Mouse (Mus musculus): ENCODE measurements around the gene Vps9d1. TPM values are rescaled to one million over a fixed set of nuclear protein-coding genes. Genes with fewer than 3 reads are reported as not detected.
A peak's percentile ranks its signal among the peaks of the same experiment; 100 is the strongest.
"Not testable (repeated sequence)": the region's sequence is repeated elsewhere in the genome, so short reads cannot be mapped to it uniquely, and the experiment has no call there.

Vps9d1 gene
- total RNA-seq (2021) = 10 to 100 TPM; 17.7 to 18.3 TPM
- long read RNA-seq, experiment 1, transcript Vps9d1-203 (15 exons, 2,952 nt) = major isoform, 8 of 20 reads
- long read RNA-seq, experiment 1, partial matches to known transcripts = 6 of 20 reads
- long read RNA-seq, experiment 1, other reads (novel, unspliced or antisense) = 6 of 20 reads
- long read RNA-seq, experiment 2, transcript Vps9d1-203 (15 exons, 2,952 nt) = major isoform, 13 of 29 reads
- long read RNA-seq, experiment 2, partial matches to known transcripts = 6 of 29 reads
- long read RNA-seq, experiment 2, other reads (novel, unspliced or antisense) = 10 of 29 reads

- Histone ChIP-seq H3K4me3 (peak within 1 kb of the TSS; percentile 85), H3K27ac (peak within 1 kb of the TSS; percentile 95)
- peak; percentile 3 for TF ChIP-seq CTCF (IDR thresholded peaks at IDR 0.05)
- intact Hi-C loops (cut with DNase I) = no loop called here
- DNase-seq = peak; percentile 93
Observed at GRCm38 (mm10) chr8:123254099-123254885, at the start of gene Vps9d1, which contains the start of gene Zfp276. Vps9d1 (minus strand) TSS chr8:123254348. Zfp276 (plus strand) TSS chr8:123254195.

- no peak overlapping the region for H3K27ac ChIP-seq
- no peak overlapping the region for H3K4me3 ChIP-seq
- intact Hi-C loops (cut with DNase I) = no loop called here
- no peak for TF ChIP-seq CTCF (IDR thresholded peaks at IDR 0.05)
- no peak for DNase-seq
Observed at GRCm38 (mm10) chr8:123298301-123298700, 44.2 kb upstream of the Vps9d1 start.

GRCm38 (mm10) chr8:123292785-123293184, 38.6 kb upstream of the Vps9d1 start:
- no peak overlapping the region for H3K27ac ChIP-seq
- H3K4me3 ChIP-seq = no peak overlapping the region
- no peak for TF ChIP-seq CTCF (IDR thresholded peaks at IDR 0.05)
- no peak for DNase-seq
- intact Hi-C loops (cut with DNase I) = no loop called here

DNA sequence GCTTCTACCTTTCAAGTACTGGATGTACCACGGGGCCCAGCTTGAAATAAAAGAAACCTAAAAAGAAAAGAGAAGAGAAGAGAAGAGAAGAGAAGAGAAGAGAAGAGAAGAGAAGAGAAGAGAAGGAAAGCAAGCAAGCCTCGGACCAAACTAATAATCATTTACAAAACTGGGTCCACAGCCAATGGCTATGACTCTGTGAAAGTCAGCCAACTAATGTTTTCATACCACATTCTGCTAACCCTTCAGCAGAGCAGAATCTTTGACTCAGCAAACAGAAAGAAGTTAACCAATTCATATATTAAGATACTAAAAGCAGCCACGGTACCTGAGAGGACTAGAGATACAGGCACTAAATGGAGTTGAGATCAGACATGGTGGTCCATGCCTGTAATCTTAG, 38.1 kb upstream of the Vps9d1 start:
- intact Hi-C loops (cut with DNase I) = no loop called here

GRCm38 (mm10) chr8:123291716-123292115, 37.6 kb upstream of the Vps9d1 start:
- Histone ChIP-seq H3K4me3 (no peak overlapping the region), H3K27ac (no peak overlapping the region)
- intact Hi-C loops (cut with DNase I) = no loop called here
- DNase-seq = no peak
- TF ChIP-seq CTCF (IDR thresholded peaks at IDR 0.05) = no peak

More for the DNA sequence above, 38.1 kb upstream of the Vps9d1 start:
- TF ChIP-seq CTCF (IDR thresholded peaks at IDR 0.05) = no peak
- H3K4me3 ChIP-seq = no peak overlapping the region
- no peak overlapping the region for H3K27ac ChIP-seq
- DNase-seq = no peak

GRCm38 (mm10) chr8:123290679-123291078, 36.5 kb upstream of the Vps9d1 start:
- DNase-seq = no peak
- no peak for TF ChIP-seq CTCF (IDR thresholded peaks at IDR 0.05)

DNA sequence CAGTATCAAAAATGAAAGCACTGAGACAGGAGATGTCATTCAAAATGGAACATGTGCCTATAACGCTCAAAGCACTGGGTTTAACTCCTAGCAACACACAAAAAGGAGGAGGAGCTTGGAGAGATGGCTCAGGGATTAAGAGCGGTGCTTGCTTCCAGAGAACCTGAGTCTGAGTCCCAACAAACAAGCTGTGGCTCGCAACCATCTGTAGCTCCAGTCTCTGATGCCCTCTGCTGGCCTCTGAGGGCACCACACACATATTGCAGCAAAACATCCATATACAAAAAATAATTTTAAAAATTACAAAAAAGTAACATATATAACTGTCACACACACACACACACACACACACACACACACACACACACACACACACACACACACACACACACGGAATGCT, 36.0 kb upstream of the Vps9d1 start:
- TF ChIP-seq CTCF (IDR thresholded peaks at IDR 0.05) = peak; percentile 50
- intact Hi-C loops (cut with DNase I) = no loop called here
- no peak overlapping the region for H3K27ac ChIP-seq
- H3K4me3 ChIP-seq = no peak overlapping the region
- DNase-seq = no peak

More at GRCm38 (mm10) chr8:123290679-123291078, 36.5 kb upstream of the Vps9d1 start:
- H3K4me3 ChIP-seq = no peak overlapping the region
- intact Hi-C loops (cut with DNase I) = no loop called here
- H3K27ac ChIP-seq = no peak overlapping the region

DNA sequence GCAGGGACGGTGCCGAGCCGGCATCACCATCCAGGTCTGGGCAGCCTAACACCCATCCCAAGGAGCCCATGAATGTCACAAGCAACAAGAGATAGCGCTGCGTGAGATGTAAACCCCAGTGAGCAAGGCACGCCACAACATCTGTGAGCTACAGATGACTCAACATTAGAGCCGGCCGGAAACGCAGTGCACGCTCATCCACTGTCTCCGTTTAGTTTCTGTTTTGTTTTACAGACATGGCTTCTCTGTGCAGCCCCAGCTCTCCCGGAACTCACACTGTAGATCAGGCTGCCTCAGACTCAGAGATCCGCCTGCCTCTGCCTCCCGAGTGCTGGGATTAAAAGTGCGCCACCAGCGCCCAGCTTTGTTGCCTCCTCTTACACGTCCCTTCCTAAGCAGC, 33.2 kb upstream of the Vps9d1 start:
- DNase-seq = no peak
- no peak for TF ChIP-seq CTCF (IDR thresholded peaks at IDR 0.05)
- intact Hi-C loops (cut with DNase I) = no loop called here
- Histone ChIP-seq H3K27ac (no peak overlapping the region), H3K4me3 (no peak overlapping the region)

- no peak for TF ChIP-seq CTCF (IDR thresholded peaks at IDR 0.05)
- intact Hi-C loops (cut with DNase I) = no loop called here
- H3K27ac ChIP-seq = no peak overlapping the region
- DNase-seq = no peak
- no peak overlapping the region for H3K4me3 ChIP-seq
Observed at GRCm38 (mm10) chr8:123284493-123284892, 30.3 kb upstream of the Vps9d1 start.

DNA sequence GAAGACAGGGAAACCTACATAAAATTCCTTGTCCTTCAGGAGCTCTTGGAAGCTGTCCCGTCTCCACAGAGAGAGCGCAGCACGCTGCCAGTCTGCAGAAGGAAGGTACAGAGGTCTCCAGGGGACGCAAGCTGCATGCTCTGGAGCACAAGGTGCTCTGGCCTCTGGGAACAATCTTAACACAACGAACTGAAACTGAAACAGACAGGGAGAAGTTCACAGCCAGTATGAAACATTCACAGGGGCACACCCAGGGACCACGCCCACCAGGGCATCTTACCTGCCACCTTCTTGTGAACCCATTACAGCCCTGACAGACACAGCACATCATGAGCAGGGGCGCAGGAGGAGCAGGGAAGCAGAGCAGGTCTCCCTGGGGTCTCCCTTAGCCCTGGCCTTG, 29.8 kb upstream of the Vps9d1 start:
- Histone ChIP-seq H3K27ac (no peak overlapping the region), H3K4me3 (no peak overlapping the region)
- intact Hi-C loops (cut with DNase I) = no loop called here
- no peak for TF ChIP-seq CTCF (IDR thresholded peaks at IDR 0.05)
- DNase-seq = no peak

DNA sequence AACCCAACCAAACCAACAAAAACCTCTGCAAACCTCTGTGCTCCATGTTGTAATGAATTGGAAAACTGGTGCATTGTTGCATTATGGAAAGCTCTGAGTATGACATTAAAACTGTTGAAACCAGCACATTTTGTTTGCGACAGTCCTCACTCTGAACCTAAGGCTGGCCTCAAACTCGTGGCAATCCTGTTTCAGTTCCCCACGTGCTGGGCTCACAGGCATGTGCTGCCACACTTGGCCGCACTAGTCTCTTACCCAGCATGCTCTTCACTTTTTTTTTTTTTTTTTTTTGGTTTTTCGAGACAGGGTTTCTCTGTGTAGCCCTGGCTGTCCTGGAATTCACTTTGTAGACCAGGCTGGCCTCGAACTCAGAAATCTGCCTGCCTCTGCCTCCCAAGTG, 28.8 kb upstream of the Vps9d1 start:
- DNase-seq; H3K4me3 ChIP-seq; H3K27ac ChIP-seq; intact Hi-C loops (cut with DNase I): not testable (repeated sequence)

GRCm38 (mm10) chr8:123280302-123281094, 26.4 kb upstream of the Vps9d1 start:
- Histone ChIP-seq H3K27ac (no peak overlapping the region), H3K4me3 (no peak overlapping the region)
- DNase-seq = no peak
- TF ChIP-seq CTCF (IDR thresholded peaks at IDR 0.05) = no peak
- intact Hi-C loops (cut with DNase I) = no loop called here

DNA sequence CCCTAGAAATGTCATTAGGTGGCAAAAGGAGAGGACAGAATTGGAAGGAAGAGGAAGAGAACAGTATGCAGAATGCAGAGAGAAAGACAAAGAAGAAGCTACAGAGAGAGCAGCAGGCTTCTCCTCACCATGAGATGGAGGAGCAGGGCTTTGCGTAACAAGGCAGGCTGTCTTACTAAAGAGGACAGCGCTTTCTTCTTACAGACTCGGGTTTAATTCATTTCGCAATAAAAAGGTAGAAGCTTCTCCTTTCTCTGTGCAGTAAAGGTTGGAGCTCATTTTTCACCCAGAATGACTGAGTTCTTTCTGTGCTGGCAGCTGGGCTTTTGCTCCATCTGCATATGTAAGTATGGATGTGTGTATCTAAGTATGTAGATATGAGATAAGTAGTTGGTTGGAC, 25.7 kb upstream of the Vps9d1 start:
- no peak for TF ChIP-seq CTCF (IDR thresholded peaks at IDR 0.05)
- no peak overlapping the region for H3K27ac ChIP-seq
- no peak for DNase-seq
- no peak overlapping the region for H3K4me3 ChIP-seq
- intact Hi-C loops (cut with DNase I) = no loop called here
